Mouse (Mus musculus) bone marrow, adult 2 months (tissue): ENCODE measurements around the gene Col25a1.

Experiments
- CTCF ChIP-seq: fragments of 200-500 bp; IDR thresholded peaks from 2 replicates; pipeline ENCODE4 v1.5.1; 2011; ENCODE audit warnings: low read length, control low read depth; ENCODE audit not compliant: control insufficient read depth, insufficient read depth
- POLR2A ChIP-seq: fragments of 200-500 bp; IDR thresholded peaks from 2 replicates; pipeline ENCODE4 v1.6.1; 2011; ENCODE audit warnings: low read depth, mild to moderate bottlenecking, control low read depth, low read length, borderline replicate concordance; ENCODE audit not compliant: control insufficient read depth

- TF ChIP-seq CTCF (no peak), POLR2A (no peak)
These were observed 2.7 kb upstream of the Col25a1 start for GRCm38 (mm10) chr3:130128564-130128963.
